Mouse (Mus musculus) lung, postnatal 0 days (tissue): ENCODE measurements at regions not wholly inside any gene's neighbourhood (a gene's known extent, or its start where the extent isn't known, plus 50 kb on each side); places are given as distances from the start of the nearest gene placed in this dataset.

Experiments used
- ATAC-seq: fragments of 200-750 bp; cut with Nextera tagmentation; 2 replicates; pipeline ENCODE4 v1.8.0; 2017; ENCODE audit warnings: moderate library complexity
- DNase-seq: peaks from one replicate; pipeline ENCODE4 v3.0.0-alpha.2; 2016; ENCODE audit warnings: low spot score
- H3K27ac ChIP-seq: fragments of 300-500 bp; sonication (generic); 2 replicates; pipeline ENCODE4 v1.5.1; 2014; ENCODE audit warnings: antibody characterized with exemption, mild to moderate bottlenecking, low read length, mixed read lengths
- H3K27me3 ChIP-seq: fragments of 300-500 bp; sonication (generic); replicated peaks from 2 replicates; pipeline ENCODE4 v1.6.1; 2014; ENCODE audit warnings: low read length, mixed read lengths; ENCODE audit not compliant: insufficient read depth
- H3K36me3 ChIP-seq: fragments of 300-500 bp; sonication (generic); 2 replicates; pipeline ENCODE4 v1.6.1; 2014; ENCODE audit warnings: low read length, mixed read lengths; ENCODE audit not compliant: insufficient read depth
- H3K4me1 ChIP-seq: fragments of 300-500 bp; sonication (generic); 2 replicates; pipeline ENCODE4 v1.6.1; 2014; ENCODE audit warnings: antibody characterized with exemption, low read depth, low read length, mixed read lengths; ENCODE audit not compliant: insufficient read depth
- H3K4me2 ChIP-seq: fragments of 300-500 bp; sonication (generic); replicated peaks from 2 replicates; pipeline ENCODE4 v1.6.1; 2014; ENCODE audit warnings: low read depth, mild to moderate bottlenecking, low read length, moderate library complexity, mixed read lengths
- H3K4me3 ChIP-seq: fragments of 300-500 bp; sonication (generic); 2 replicates; pipeline ENCODE4 v1.5.1; 2014; ENCODE audit warnings: low read depth, low read length
- H3K9ac ChIP-seq: fragments of 300-500 bp; sonication (generic); replicated peaks from 2 replicates; pipeline ENCODE4 v1.6.1; 2014; ENCODE audit warnings: low read depth, mild to moderate bottlenecking
- H3K9me3 ChIP-seq: fragments of 300-500 bp; sonication (generic); 2 replicates; pipeline ENCODE4 v1.6.1; 2016; ENCODE audit warnings: low read length, mixed read lengths
- CTCF ChIP-seq: IDR thresholded peaks from 2 replicates; pipeline ENCODE4 v1.5.1; 2016; ENCODE audit warnings: antibody characterized with exemption, mild to moderate bottlenecking
- EP300 ChIP-seq: IDR thresholded peaks from 2 replicates; pipeline ENCODE4 v1.6.1; 2016; ENCODE audit warnings: antibody characterized with exemption, mild to moderate bottlenecking, control low read depth
- WGBS: fragments of 180-500 bp; shearing (Covaris S2); extraction: QIAGEN DNeasy Blood & Tissue Kit; methylation state at CpG from one replicate; pipeline ENCODE4 v1.1.7; 2014; 5-methylcytosine and 5-hydroxymethylcytosine counted together

- WGBS = 71% methylated on average over 5 of the region's 5 CpGs
- Histone ChIP-seq H3K9me3 (no peaks in the 10 kb centered on the region), H3K27ac (no peak overlapping the region), H3K9ac (no peak overlapping the region), H3K27me3 (no peaks in the 10 kb centered on the region), H3K4me3 (no peak overlapping the region), H3K4me1 (no peaks in the 10 kb centered on the region), H3K4me2 (no peak overlapping the region), H3K36me3 (no peaks in the 10 kb centered on the region)
- DNase-seq (no peak), ATAC-seq (no peak)
- TF ChIP-seq CTCF (no peak), EP300 (no peak)
Observed at GRCm38 (mm10) chr5:97300861-97301260, 91.3 kb downstream of the Naa11 start.

DNA sequence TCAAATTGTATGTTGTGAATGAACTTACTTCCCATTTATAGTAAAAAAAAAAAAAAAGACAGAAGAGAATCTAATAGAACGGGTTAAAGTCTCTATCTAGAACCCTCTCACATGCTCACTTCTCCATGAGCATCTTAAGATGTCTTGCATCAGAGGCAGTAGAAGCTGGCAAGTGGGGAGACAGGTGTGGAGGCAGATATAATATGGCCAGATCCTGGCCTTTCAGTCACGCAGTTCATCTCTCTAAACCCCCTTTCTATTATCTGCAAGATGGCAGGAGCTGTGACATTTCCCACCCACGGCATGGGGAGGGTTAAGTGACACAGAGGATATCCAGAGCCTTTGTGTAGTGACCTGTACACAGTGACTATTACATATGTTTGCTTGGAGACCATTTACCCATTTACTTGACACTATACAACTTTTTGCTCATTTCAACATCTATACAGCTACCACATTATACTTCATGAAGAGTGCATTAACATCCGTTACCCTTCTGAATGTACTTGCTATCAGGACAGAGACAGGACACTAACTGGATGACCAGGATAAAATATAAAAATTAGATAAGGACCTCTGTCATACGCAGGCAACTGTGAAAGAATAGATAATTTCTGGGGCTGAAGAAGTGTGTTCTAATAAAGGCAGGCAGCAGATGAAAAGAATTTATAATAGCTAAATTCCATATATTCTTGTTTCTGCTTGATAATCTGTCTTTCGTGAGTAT, 91.9 kb downstream of the Naa11 start:
- 82% methylated on average over 6 of the region's 6 CpGs for WGBS
- Histone ChIP-seq H3K4me3 (no peak overlapping the region), H3K9me3 (no peaks in the 10 kb centered on the region), H3K9ac (no peak overlapping the region), H3K4me2 (no peak overlapping the region), H3K36me3 (no peaks in the 10 kb centered on the region), H3K27ac (no peak overlapping the region), H3K27me3 (no peaks in the 10 kb centered on the region), H3K4me1 (no peaks in the 10 kb centered on the region)
- DNase-seq (no peak), ATAC-seq (no peak)
- TF ChIP-seq CTCF = no peak
- TF ChIP-seq EP300 = no peak

- H3K9ac ChIP-seq = no peak overlapping the region
- TF ChIP-seq CTCF = no peak
- no peak for TF ChIP-seq EP300
- no peaks in the 10 kb centered on the region for H3K9me3 ChIP-seq
- ATAC-seq = no peak
- no peaks in the 10 kb centered on the region for H3K4me1 ChIP-seq
- WGBS = 79% methylated on average over 5 of the region's 5 CpGs
- no peak overlapping the region for H3K27ac ChIP-seq
- no peaks in the 10 kb centered on the region for H3K36me3 ChIP-seq
- H3K4me3 ChIP-seq = no peak overlapping the region
- no peak overlapping the region for H3K4me2 ChIP-seq
- H3K27me3 ChIP-seq = no peaks in the 10 kb centered on the region
- no peak for DNase-seq
Observed at GRCm38 (mm10) chr5:97299631-97300030, 92.5 kb downstream of the Naa11 start.

- Histone ChIP-seq H3K4me3 (no peak overlapping the region), H3K9me3 (no peaks in the 10 kb centered on the region), H3K36me3 (no peaks in the 10 kb centered on the region), H3K4me2 (no peak overlapping the region), H3K9ac (no peak overlapping the region), H3K4me1 (no peaks in the 10 kb centered on the region), H3K27me3 (no peaks in the 10 kb centered on the region), H3K27ac (no peak overlapping the region)
- DNase-seq = no peak
- TF ChIP-seq CTCF = no peak
- TF ChIP-seq EP300 = no peak
- WGBS = 63% methylated on average over 3 of the region's 3 CpGs
- no peak for ATAC-seq
Observed at GRCm38 (mm10) chr5:97296213-97296612, 96.0 kb downstream of the Naa11 start.

DNA sequence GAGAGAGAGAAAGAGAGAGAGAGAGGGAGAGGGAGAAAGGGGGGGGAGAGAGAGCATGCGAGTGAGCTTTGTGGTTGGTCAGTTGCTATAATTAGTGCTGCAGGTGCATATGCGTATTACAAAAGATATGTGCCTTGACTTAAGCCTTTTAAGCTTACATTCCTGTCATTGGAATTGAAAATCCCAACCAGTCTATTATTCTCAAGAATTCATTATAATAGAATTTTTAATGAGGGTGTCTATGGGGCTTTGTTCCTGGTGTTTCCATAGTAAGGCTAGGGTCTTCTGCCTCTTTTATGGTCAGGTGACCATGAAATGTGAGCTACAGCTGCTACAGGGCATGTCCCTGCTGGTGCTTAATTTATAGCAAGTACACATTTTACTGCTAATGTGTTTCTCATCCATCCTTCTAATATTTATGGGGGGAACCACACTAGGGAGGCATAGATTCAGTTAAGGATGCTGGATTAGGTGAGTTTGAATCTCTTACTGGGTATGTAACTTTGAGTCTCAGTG, 102.0 kb downstream of the Naa11 start:
- no peak overlapping the region for H3K4me2 ChIP-seq
- no peak for ATAC-seq
- no peak for TF ChIP-seq EP300
- no peak for TF ChIP-seq CTCF
- H3K4me1 ChIP-seq = no peaks in the 10 kb centered on the region
- no peaks in the 10 kb centered on the region for H3K27me3 ChIP-seq
- H3K4me3 ChIP-seq = no peak overlapping the region
- H3K27ac ChIP-seq = no peak overlapping the region
- H3K36me3 ChIP-seq = no peaks in the 10 kb centered on the region
- no peak for DNase-seq
- no peaks in the 10 kb centered on the region for H3K9me3 ChIP-seq
- WGBS = 81% methylated on average over 2 of the region's 2 CpGs
- no peak overlapping the region for H3K9ac ChIP-seq

DNA sequence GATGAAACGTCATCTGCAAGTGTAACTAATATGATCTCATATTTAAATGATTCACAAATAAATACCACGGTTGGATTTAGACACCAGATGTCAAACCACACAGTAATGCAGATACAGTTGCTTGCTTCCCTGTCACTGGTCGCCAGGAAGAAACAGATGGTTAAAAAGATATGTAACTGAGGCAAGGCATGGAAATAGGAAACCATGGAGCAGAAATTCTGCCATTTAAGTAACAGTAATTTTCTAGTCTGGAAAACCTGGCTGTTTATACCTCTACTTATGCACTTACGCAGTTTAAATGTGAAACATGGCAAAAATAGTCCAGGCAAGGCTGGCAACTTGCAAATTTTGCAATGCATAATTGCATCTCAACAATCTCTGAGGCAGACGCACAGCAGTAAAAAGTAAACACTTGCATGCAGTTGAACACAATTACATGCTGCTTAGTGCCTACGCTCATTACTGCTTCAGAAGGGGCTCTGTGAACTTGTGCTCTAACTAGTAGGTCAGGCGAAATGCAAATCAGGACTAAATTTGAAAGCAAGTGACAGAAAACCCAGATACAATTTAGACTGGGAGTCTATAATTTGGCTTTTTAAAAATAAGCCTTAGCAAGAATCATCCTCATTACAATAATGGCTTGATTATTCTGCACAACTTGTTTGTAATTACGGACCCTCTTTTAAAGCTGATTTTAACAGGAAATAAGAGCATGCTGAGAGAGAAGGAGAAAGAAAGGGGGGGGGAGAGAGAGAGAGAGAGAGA, 102.6 kb downstream of the Naa11 start:
- Histone ChIP-seq H3K27me3 (no peaks in the 10 kb centered on the region), H3K27ac (no peak overlapping the region), H3K4me3 (no peak overlapping the region), H3K4me2 (no peak overlapping the region), H3K4me1 (no peaks in the 10 kb centered on the region), H3K36me3 (no peaks in the 10 kb centered on the region), H3K9me3 (no peaks in the 10 kb centered on the region), H3K9ac (no peak overlapping the region)
- DNase-seq = no peak
- ATAC-seq = no peak
- WGBS = 66% methylated on average over 8 of the region's 8 CpGs
- TF ChIP-seq CTCF = no peak
- no peak for TF ChIP-seq EP300
